Mouse (Mus musculus) liver, postnatal 0 days (tissue): Measurements from ENCODE around the gene Xbp1.
A peak's percentile ranks its signal among the peaks of the same experiment; 100 is the strongest.

Experiments
- CTCF ChIP-seq: sonication (generic); IDR thresholded peaks from 2 replicates; pipeline ENCODE4 v1.5.1; 2016; ENCODE audit warnings: antibody characterized with exemption, low read depth
- EP300 ChIP-seq: IDR thresholded peaks from 2 replicates; pipeline ENCODE4 v1.6.1; 2016; ENCODE audit warnings: antibody characterized with exemption, low read depth, mild to moderate bottlenecking

- TF ChIP-seq CTCF, result peak; percentile 63
- peak; percentile 76 for TF ChIP-seq EP300
Observed at GRCm38 (mm10) chr11:5541799-5542481, 21.5 kb downstream of the Xbp1 start, which contains the start of gene Ccdc117.
